Mouse (Mus musculus) cerebellum, adult 2 months (tissue): Measurements from ENCODE around the gene Rad51b. TPM values are rescaled to one million over a fixed set of nuclear protein-coding genes. Genes with fewer than 3 reads are reported as not detected.

Source experiments
- DNase-seq, 2 experiments: peaks; one replicate each; pipeline ENCODE4 v3.0.0; 2021
- H3K27ac ChIP-seq: fragments of 200-500 bp; 2 replicates; pipeline ENCODE4 v1.5.1; 2012; ENCODE audit warnings: low read length, control low read depth, inconsistent platforms; ENCODE audit not compliant: insufficient read depth
- H3K27me3 ChIP-seq: fragments of 200-500 bp; 2 replicates; pipeline ENCODE4 v1.6.1; 2012; ENCODE audit warnings: inconsistent platforms, mild to moderate bottlenecking, low read length, moderate library complexity; ENCODE audit not compliant: control insufficient read depth, insufficient read depth
- H3K4me1 ChIP-seq: fragments of 200-500 bp; 2 replicates; pipeline ENCODE4 v1.6.1; 2011; ENCODE audit warnings: low read length; ENCODE audit not compliant: control insufficient read depth, insufficient read depth
- H3K4me3 ChIP-seq: fragments of 200-500 bp; replicated peaks from 2 replicates; pipeline ENCODE3; 2011; ENCODE audit warnings: mild to moderate bottlenecking, low read depth, low read length, control low read depth; ENCODE audit not compliant: insufficient read depth
- CTCF ChIP-seq: fragments of 200-500 bp; IDR thresholded peaks from 2 replicates; pipeline ENCODE4 v1.5.1; 2011; ENCODE audit warnings: low read depth, mild to moderate bottlenecking, control low read depth, low read length, moderate library complexity, borderline replicate concordance; ENCODE audit not compliant: insufficient read depth
- POLR2A ChIP-seq: fragments of 200-500 bp; IDR thresholded peaks from 2 replicates; pipeline ENCODE4 v1.6.1; 2011; ENCODE audit warnings: low read length, control low read depth, borderline replicate concordance; ENCODE audit not compliant: insufficient read depth
- WGBS: fragments of 180-500 bp; shearing (Covaris S2); methylation state at CpG from one replicate; pipeline ENCODE4 v1.1.7; 2018; 5-methylcytosine and 5-hydroxymethylcytosine counted together
- polyA plus RNA-seq: library from polyadenylated mRNA; depleted of rRNA; stranded (reverse); fragments of >200 nt; gene quantifications from 2 replicates; pipeline ENCODE4 v1.2.3, GENCODE M21; 2012

Rad51b gene
- polyA plus RNA-seq, 1 experiment: 0.23 TPM

DNA sequence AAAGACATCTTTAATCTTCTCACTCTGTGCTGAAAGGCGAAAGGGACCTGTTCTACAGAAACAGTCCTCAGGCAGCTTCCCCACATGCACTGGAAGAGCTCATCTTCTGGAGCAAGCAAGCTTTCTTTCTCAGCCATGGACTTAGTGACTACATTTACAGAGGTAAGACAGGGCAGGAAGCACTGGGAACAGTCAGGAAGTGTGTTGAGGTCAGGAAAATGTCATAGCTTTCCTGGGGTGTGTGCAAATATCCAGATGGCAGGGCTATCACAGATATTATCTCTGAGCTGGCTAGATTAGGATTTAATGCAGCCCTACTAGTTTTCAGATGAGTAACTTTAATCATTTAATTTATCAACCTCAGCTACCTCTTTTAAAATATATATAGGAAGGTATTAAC is 254.2 kb downstream of the Rad51b start:
- WGBS: 94% methylated on average over 1 of the region's 1 CpGs
- Histone ChIP-seq H3K27me3 (no peaks in the 10 kb centered on the region), H3K27ac (no peak overlapping the region), H3K4me1 (no peaks in the 10 kb centered on the region), H3K4me3 (no peak overlapping the region)
- TF ChIP-seq POLR2A: no peak
- TF ChIP-seq CTCF: no peak
- no peak for DNase-seq

DNA sequence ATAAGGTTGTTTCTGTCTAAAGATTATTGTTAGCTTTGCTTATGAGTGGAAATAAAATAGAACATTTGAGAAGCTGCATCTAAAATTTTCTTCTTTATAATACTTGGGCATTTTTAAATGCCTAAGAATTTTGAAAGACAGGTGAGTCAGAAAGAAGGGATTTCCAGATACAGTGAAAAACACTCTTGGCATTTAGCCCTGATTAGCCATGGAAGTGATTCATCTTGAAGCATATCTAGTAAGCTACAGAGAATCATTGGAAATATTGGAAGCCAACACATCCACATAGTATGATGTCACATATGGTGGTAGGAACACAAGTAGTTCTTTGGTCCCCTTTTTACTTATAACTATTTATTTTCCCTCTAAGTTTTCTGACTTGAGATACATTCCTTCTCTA is 256.0 kb downstream of the Rad51b start:
- Histone ChIP-seq H3K4me3 (no peak overlapping the region), H3K4me1 (no peaks in the 10 kb centered on the region), H3K27ac (no peak overlapping the region), H3K27me3 (no peaks in the 10 kb centered on the region)
- TF ChIP-seq CTCF (no peak), POLR2A (no peak)
- DNase-seq: no peak

DNA sequence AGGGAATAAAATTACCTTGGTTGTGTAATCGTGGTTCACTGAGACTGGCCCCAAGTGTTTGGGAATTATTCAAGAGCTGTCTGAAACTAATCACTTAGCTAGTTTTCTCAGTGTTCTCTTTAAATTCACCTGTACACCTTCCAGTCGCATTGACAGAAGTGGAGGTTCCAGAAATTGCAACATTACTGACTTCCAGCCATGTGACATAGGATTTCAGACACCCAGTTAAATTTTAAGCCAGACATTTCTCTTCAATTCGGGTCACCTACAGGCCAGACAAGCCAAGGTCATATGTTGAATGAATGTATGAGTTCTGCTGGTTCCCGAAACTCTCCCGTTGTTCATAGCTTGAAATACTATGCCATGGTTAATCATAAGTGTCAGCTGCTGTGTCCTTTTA is 260.8 kb downstream of the Rad51b start:
- WGBS: 85% methylated on average over 5 of the region's 5 CpGs

DNA sequence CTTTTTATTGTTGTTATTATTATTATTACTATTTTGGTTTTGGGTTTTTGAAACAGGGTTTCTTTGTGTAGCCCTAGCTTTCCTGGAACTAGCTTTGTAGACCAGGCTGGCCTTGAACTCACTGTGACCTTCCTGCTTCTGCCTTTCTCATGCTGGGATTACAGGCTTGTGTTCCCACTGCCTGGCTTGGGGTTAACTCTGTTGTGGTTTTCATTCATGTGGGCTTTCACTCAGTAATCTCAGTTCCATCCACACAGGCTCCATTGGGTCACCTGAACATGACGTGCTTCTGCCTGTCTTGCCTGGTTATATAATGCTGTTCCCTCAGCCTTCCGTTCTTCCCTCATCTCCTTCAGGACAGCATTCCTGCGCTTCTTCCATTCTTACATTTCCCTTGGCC is 261.6 kb downstream of the Rad51b start:
- no peak overlapping the region for H3K4me3 ChIP-seq
- no peak overlapping the region for H3K27ac ChIP-seq
- no peak for TF ChIP-seq POLR2A
- no peak for TF ChIP-seq CTCF
- no peaks in the 10 kb centered on the region for H3K4me1 ChIP-seq
- no peak for DNase-seq
- no peaks in the 10 kb centered on the region for H3K27me3 ChIP-seq
- 97% methylated on average over 3 of the region's 3 CpGs for WGBS

More for the DNA sequence above, 260.8 kb downstream of the Rad51b start:
- TF ChIP-seq CTCF (no peak), POLR2A (no peak)
- Histone ChIP-seq H3K4me3 (no peak overlapping the region), H3K4me1 (no peaks in the 10 kb centered on the region), H3K27ac (no peak overlapping the region), H3K27me3 (no peaks in the 10 kb centered on the region)
- no peak for DNase-seq

DNA sequence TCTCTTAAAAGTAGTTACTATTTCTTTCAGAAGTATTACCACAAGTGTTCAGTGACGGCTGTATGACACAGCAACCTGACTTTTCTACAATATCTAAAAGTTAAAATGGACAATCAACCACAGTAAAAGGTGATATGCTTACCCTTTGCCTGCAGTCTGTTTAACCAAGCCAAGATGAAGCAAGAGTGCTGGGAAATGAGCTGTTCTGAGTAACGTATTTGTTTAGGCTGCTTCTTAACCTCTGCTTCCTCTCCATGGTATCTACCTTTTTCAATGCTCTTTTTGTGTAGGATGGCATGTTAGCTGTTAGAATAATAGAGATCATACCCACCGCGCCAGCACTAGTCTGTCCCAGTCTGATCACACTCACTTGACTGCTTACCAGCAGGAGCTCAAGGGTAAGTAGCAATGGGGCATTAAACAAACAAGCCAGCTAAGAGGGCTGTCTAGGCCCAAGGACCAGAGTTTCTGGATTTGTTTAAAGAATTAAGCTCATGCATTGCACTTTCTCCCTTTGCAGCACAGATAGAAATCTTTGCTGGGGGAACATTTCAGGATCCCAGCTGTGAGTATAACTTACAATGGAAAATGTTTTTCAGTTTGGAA is 262.4 kb downstream of the Rad51b start:
- no peak for TF ChIP-seq POLR2A
- no peak overlapping the region for H3K4me3 ChIP-seq
- no peaks in the 10 kb centered on the region for H3K4me1 ChIP-seq
- H3K27me3 ChIP-seq: no peaks in the 10 kb centered on the region
- H3K27ac ChIP-seq: no peak overlapping the region
- DNase-seq: no peak
- 54% methylated on average over 4 of the region's 4 CpGs for whole genome bisulfite sequencing

DNA sequence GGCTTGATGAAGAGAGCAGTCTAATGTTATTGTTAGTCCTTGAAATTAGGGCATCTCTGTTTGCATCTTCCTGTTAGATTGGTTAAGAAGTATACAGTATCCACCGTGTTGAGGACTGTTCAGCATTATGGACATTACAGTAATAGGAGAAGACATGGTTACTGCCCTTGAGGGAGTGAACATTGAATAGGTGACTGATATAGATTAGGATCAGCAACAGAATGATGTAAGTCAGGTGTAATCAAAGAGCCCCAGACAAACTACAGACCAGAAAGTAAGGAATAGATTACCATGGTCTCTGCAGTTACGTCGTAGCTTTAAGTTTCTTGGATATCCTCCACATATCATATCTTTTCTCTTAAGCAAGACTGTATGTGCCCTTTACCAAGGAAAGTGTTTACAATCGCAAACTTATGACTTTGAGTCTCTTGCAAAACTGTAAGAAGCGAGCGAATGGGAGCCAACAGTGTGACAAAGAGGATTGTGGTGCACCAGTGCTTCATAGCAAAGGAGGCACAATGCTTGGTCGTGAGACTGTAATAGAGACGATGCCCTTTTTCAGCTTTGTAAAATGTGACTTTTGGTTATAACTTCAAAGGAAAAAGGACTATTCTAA is 263.1 kb downstream of the Rad51b start:
- WGBS: 93% methylated on average over 8 of the region's 8 CpGs
- Histone ChIP-seq H3K4me1 (no peaks in the 10 kb centered on the region), H3K4me3 (no peak overlapping the region), H3K27me3 (no peaks in the 10 kb centered on the region), H3K27ac (no peak overlapping the region)
- TF ChIP-seq POLR2A (no peak), CTCF (no peak)
- no peak for DNase-seq

DNA sequence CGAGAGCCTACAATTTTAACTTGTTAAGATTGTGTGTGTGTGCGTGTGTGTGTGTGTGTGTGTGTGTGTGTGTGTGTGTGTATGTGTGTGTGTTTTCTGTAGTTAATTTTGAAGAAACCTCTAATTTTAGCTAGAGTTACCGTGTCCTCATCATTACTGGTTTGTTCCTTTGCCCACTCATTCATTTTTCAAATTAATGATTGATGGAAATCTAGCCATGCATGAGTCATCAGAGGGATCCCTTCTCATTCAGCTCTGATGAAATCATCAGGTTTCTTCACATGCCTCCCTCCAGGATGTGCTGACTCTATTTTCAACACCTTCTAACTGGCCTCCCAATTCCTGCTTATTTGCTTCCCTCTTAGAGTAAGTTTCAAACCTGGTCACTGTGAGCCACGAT is 263.8 kb downstream of the Rad51b start:
- Histone ChIP-seq H3K4me1 (no peaks in the 10 kb centered on the region), H3K4me3 (no peak overlapping the region), H3K27ac (no peak overlapping the region), H3K27me3 (no peaks in the 10 kb centered on the region)
- TF ChIP-seq POLR2A (no peak), CTCF (no peak)
- DNase-seq: no peak
- 87% methylated on average over 4 of the region's 4 CpGs for WGBS
